Mouse (Mus musculus) left cerebral cortex, postnatal 36 days (tissue): Measurements from ENCODE around the gene Fam102a. TPM values are rescaled to one million over a fixed set of nuclear protein-coding genes. Genes with fewer than 3 reads are reported as not detected.

Source experiments
- DNase-seq, 2 experiments: peaks; one replicate each; pipeline ENCODE4 v3.0.0; 2021 to 2022; ENCODE audit warnings: low spot score in 2 of 2, mixed read lengths in 1 of 2
- intact Hi-C: fragments of 180-260 bp; cut with DNase I; formaldehyde crosslinking; loops from one replicate; pipeline ENCODE4 v1.15.1; 2025
- total RNA-seq, 2 experiments: library from RNA; stranded (reverse); gene quantifications; 2 replicates each; pipeline ENCODE4 v1.2.3; 2021

The Fam102a gene
- total RNA-seq, 2 experiments from 2014 or later, result 53.6 to 68.9 TPM

DNA sequence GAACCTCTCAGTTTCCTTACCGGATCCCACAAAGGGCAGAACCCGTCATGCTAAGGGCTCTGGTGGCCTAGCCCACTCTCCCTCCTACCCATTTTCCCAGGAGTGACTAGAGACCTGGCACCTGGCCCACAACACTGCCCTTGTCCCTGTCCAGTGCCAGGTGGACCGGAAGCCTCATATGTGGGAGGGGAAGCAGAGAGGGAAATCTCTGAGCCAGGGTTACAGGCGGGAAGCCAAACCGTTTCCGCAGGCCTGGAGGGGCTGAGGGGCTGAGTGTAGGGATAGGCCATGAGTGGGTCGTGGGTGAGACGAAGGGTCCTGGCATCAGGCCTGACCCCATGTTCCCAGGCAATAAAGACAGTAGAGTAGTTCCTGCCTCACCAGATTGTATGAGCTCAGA lies 63.4 kb downstream of the Fam102a start:
- intact Hi-C loops, result no loop called here
- DNase-seq, result no peak

- intact Hi-C loops, result no loop called here
- DNase-seq, result no peak
These were observed 64.3 kb downstream of the Fam102a start, which contains the start of gene St6galnac6 for GRCm38 (mm10) chr2:32599409-32599808. Gene St6galnac6, plus strand, starts transcription at chr2:32599709.

- DNase-seq, result no peak
- intact Hi-C loops, result loop anchor here (2.0 kb wide), 1 partner anchor 15 kb away; the partner anchor contains the start of gene St6galnac4
These were observed 66.4 kb downstream of the Fam102a start for GRCm38 (mm10) chr2:32601417-32602065.

DNA sequence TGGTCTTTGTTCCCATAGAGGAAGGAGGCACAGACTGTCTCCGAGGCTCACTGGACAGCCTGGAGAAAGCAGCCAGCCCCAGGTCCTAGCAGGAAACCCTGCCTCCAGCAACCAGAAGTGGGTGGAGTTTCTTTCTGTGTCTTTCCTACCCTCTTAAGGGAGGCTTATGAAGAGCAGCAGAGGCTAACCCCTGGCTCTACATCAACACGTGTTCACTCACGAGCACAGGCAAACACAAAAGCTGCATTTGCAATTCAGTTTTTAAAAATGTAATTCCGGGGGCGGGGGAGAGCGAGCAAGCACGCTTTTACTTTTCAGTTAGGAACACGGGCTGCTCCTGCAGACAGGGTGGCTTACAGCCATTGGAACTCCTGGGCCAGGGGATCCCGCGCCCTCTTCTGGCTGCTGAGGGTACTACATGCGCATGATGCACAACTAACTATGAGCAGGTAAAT lies 67.5 kb downstream of the Fam102a start:
- DNase-seq, result peak; percentile 87 to 88
- intact Hi-C loops, result loop anchor here (2.0 kb wide), 1 partner anchor 16 kb away; the partner anchor contains the start of gene St6galnac4

- no peak for DNase-seq
- intact Hi-C loops, result no loop called here
These were observed 69.5 kb downstream of the Fam102a start for GRCm38 (mm10) chr2:32604631-32605030.

DNA sequence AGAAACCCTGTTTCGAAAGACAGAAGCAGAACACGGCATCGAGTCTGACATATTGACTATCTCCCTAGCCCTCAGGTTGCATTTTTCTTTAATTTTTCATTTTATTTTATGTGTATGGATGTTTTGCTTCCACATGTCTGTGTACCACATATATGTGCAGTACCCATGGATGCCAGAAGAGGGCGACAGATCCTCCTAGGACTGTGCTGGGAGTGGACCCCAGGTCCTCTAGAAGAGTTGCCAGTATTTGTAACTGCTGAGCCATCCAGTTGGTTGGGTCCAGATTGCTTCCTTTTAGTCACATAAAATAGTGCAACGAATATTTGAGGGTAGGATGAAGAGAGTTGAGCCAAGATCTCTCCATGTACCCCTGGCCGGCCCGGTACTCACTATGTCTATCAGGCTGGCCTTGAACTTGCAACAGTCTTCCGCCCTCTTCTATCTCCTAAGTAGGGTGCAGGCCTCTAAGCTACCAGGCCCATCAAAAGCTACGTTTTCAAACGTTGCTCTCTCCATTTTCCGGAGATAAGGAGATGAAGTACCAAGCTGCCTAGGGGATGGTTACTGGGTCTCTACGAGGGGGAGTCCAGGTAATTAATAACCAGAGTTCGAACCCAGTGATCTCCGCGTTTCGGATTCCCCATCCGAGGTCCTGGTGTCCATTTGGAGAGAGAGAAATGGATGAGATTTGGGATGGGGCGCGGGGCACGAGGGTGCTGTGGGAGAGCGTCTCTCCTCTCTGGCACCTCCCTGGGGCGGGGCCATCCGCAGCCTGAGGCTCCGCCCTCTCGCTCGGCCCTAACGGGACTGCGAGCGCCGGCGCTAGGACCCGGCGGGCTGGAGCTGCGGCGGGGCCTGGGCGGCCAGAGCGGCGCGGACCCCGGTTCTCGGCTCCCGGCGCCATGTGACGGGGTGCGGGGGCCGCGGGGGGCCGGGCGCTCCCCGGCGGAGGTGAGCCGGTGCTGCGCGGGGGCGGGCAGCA lies 71.3 kb downstream of the Fam102a start:
- intact Hi-C loops, result no loop called here

DNA sequence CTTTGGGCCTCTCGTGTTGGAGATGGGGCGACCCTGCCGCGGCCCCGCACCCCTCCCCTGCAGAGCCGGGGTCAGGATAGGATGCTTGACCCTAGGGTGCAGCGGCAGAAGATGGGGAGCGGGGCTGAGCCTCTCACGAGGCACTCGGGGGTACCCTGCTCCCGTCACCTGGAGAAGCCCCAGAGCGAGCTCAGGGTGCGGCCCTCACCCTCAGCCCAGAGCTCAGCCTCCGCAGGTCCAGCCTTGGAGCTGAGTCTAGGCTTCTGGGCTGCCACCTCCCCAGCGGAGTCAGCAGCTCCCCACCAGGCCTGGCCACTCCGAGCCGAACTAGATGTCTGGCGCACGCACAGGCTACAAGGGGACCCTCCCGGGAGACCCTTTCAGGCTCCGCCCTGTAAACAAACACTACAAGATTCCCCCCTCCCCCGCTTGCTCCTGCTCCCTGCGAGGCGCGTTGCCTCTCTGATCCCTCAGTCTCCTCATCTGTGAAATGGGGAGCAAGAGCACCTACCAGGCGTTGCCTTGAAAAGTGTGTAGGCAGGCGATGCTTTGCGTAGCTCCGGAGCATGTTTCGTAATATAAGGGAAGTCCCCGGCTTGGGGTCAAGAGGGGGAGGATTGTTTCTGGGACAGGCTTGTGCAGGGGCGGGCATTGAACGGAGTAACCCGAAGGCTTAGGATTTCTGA lies 72.3 kb downstream of the Fam102a start:
- peak; percentile 51 to 52 for DNase-seq
- intact Hi-C loops, result no loop called here

More for the DNA sequence above, 71.3 kb downstream of the Fam102a start:
- DNase-seq, result peak; percentile 78 to 88

DNA sequence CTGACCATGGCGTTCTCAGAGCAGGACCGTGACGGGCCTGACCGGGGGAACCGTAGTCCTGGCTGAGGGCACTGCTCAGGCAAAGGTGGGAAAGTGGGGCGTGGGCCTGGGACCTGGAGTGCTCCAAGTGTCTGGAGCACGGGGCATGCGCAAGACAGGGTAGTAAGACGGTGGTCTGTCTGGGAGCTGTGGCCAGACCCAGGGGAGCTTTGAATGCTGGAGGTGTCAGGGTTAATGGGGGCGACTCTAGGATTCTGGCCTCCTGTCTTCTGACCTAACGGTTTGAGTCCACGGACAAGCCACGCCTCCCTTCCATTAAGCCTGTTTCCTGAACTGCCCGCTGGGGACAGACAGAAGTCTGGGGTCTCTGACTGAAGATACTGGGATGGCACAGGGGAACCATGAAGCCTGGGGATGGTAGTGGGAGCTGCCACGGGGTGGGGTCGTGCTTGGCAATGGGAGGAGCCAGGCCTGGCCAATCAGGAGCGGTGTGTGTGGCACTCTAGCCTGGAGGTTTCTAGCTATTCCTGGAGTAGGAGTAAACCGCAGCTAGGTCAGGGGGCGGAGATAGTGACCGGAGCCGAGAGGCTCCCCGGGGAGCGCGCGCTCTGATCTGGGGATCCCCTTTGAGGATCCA lies 73.1 kb downstream of the Fam102a start:
- intact Hi-C loops, result no loop called here
- peak; percentile 41 to 53 for DNase-seq

GRCm38 (mm10) chr2:32608778-32609435 lies 73.8 kb downstream of the Fam102a start:
- no peak for DNase-seq
- intact Hi-C loops, result no loop called here

- intact Hi-C loops, result loop anchor here (5.0 kb wide), 1 partner anchor 33 kb away; the partner anchor contains the start of gene 9430097D07Rik
These were observed 75.6 kb downstream of the Fam102a start for GRCm38 (mm10) chr2:32610610-32611229.

GRCm38 (mm10) chr2:32612274-32612673 lies 77.1 kb downstream of the Fam102a start:
- intact Hi-C loops, result loop anchor here (5.0 kb wide), 1 partner anchor 35 kb away; the partner anchor contains the start of gene 9430097D07Rik
- DNase-seq, result no peak

More at GRCm38 (mm10) chr2:32610610-32611229, 75.6 kb downstream of the Fam102a start:
- DNase-seq, result peak in 1 of 2 experiments; percentile 55

DNA sequence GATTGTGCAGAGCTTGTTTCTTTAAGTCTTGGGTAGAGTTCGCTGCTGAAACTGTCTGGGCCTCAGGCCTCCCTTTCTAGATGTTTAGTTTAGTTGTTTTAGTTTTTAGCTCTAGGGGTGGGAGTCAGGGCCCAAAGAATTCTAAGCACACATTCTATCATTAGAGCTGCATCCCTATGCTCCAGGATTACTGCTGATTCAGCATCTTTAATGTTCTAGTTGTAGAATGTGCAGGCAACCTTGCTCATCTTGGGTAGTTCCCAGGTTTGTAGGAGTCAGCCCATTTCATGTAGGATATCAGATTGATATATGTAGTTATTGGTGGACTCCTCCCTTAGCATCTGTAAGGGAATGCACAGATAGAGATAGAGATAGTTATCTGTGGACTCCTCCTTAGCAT lies 82.0 kb downstream of the Fam102a start:
- intact Hi-C loops, result no loop called here
- no peak for DNase-seq

DNA sequence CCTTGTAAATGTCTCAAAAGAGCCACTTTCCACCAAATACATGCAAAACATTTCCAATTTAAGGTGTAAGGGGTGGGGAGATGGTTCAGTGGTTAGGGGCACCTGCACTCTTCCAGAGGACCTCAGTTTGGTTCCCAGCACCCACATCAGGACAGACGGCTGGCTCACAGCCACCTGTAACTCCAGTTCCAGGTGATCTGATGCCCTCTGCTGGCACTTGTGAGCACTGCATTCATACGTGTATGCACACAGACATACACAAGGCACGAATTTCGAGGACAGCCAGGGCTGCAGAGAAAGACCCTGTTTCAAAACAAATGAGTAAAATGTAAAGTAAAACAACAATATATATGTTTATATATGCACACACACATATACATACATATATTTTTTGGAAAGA lies 82.5 kb downstream of the Fam102a start:
- no peak for DNase-seq
- intact Hi-C loops, result no loop called here

- DNase-seq, result no peak
- intact Hi-C loops, result no loop called here
These were observed 82.9 kb downstream of the Fam102a start for GRCm38 (mm10) chr2:32618051-32618450.
